Mouse (Mus musculus) frontal cortex, adult 2 months (tissue): ENCODE data around the gene Rbck1. TPM values are rescaled to one million over a fixed set of nuclear protein-coding genes. Genes with fewer than 3 reads are reported as not detected.
"Not testable (repeated sequence)": the region's sequence is repeated elsewhere in the genome, so short reads cannot be mapped to it uniquely, and the experiment has no call there.

Experiments
- DNase-seq, 2 experiments: peaks; one replicate each; pipeline ENCODE4 v3.0.0; 2022; ENCODE audit warnings: low spot score in 1 of 2; ENCODE audit errors: extremely low spot score in 1 of 2
- polyA plus RNA-seq: library from polyadenylated mRNA; depleted of rRNA; stranded (reverse); fragments of >200 nt; gene quantifications from 2 replicates; pipeline ENCODE4 v1.2.3, GENCODE M21; 2012; rRNA removed

Gene Rbck1
- polyA plus RNA-seq, 1 experiment, result 209 TPM

GRCm38 (mm10) chr2:152305480-152305879 lies 27.0 kb downstream of the Rbck1 start:
- no peak for DNase-seq

GRCm38 (mm10) chr2:152303781-152304180 lies 28.7 kb downstream of the Rbck1 start:
- DNase-seq, result no peak

- peak; percentile 45 to 72 for DNase-seq
These were observed 29.6 kb downstream of the Rbck1 start for GRCm38 (mm10) chr2:152302862-152303261.

GRCm38 (mm10) chr2:152294541-152294940 lies 37.9 kb downstream of the Rbck1 start:
- no peak for DNase-seq

GRCm38 (mm10) chr2:152293727-152294475 lies 38.6 kb downstream of the Rbck1 start, which contains the start of gene Tbc1d20:
Gene Tbc1d20, plus strand, starts transcription at chr2:152293828.
- DNase-seq, result peak; percentile 71 to 91

- DNase-seq, result no peak
These were observed 39.2 kb downstream of the Rbck1 start for GRCm38 (mm10) chr2:152293179-152293726.

- DNase-seq, result no peak
These were observed 40.0 kb downstream of the Rbck1 start for GRCm38 (mm10) chr2:152292475-152292874.

- not testable (repeated sequence) for DNase-seq
These were observed 42.8 kb downstream of the Rbck1 start for GRCm38 (mm10) chr2:152289623-152290022.

GRCm38 (mm10) chr2:152288046-152288445 lies 44.4 kb downstream of the Rbck1 start:
- no peak for DNase-seq

- DNase-seq, result no peak
These were observed 44.9 kb downstream of the Rbck1 start for GRCm38 (mm10) chr2:152287560-152287959.

GRCm38 (mm10) chr2:152281407-152281806 lies 51.0 kb downstream of the Rbck1 start:
- DNase-seq, result no peak

GRCm38 (mm10) chr2:152273639-152274038 lies 58.8 kb downstream of the Rbck1 start:
- DNase-seq, result no peak

Other genes starting within 250 kb of the Rbck1 start
- gene Srxn1, start 227.1 kb downstream of the Rbck1 start, polyA plus RNA-seq, result 91.2 and 95.2 TPM in 2 replicates
- 3.3 TPM in 2 replicates for gene Tcf15, start 189.1 kb downstream of the Rbck1 start, polyA plus RNA-seq
- gene Csnk2a1, start 105.8 kb downstream of the Rbck1 start, polyA plus RNA-seq, result 74.1 and 80.0 TPM in 2 replicates
- 40.5 and 42.7 TPM in 2 replicates for gene Tbc1d20, start 38.8 kb downstream of the Rbck1 start, polyA plus RNA-seq
- 0.48 and 0.52 TPM in 2 replicates for gene Trib3, start 11.4 kb upstream of the Rbck1 start, polyA plus RNA-seq
- 99.0 and 113 TPM in 2 replicates for gene Nrsn2, start 44.0 kb upstream of the Rbck1 start, polyA plus RNA-seq
- gene Sox12, start 65.4 kb upstream of the Rbck1 start, polyA plus RNA-seq, result 22.7 and 23.4 TPM in 2 replicates
- 9.2 and 9.7 TPM in 2 replicates for gene Zcchc3, start 82.4 kb upstream of the Rbck1 start, polyA plus RNA-seq
- 4.4 and 4.5 TPM in 2 replicates for gene 6820408C15Rik, start 82.9 kb upstream of the Rbck1 start, polyA plus RNA-seq
- gene Defb23, start 132.0 kb upstream of the Rbck1 start, polyA plus RNA-seq, result not detected in 2 replicates
- gene Defb20, start 144.4 kb upstream of the Rbck1 start, polyA plus RNA-seq, result 0.20 TPM in 1 of 2 replicates, not detected in the other
- gene Defb22, start 157.5 kb upstream of the Rbck1 start, polyA plus RNA-seq, result not detected in 2 replicates
- gene Defb26, start 179.0 kb upstream of the Rbck1 start, polyA plus RNA-seq, result not detected in 2 replicates
- gene Defb28, start 185.6 kb upstream of the Rbck1 start, polyA plus RNA-seq, result not detected in 2 replicates
- not detected in 2 replicates for gene Defb29, start 207.4 kb upstream of the Rbck1 start, polyA plus RNA-seq
- gene Gm17416, start 236.7 kb upstream of the Rbck1 start, polyA plus RNA-seq, result not detected in 2 replicates
- gene Defb21, start 240.1 kb upstream of the Rbck1 start, polyA plus RNA-seq, result not detected in 2 replicates
- not detected in 2 replicates for gene Defb19, start 247.7 kb upstream of the Rbck1 start, polyA plus RNA-seq